Mouse (Mus musculus): Measurements from ENCODE around the gene Plod2.

GRCm38 (mm10) chr9:92572376-92573108 is 30.5 kb downstream of the Plod2 start:
- TF ChIP-seq EP300 (IDR thresholded peaks at IDR 0.05) (no peak), CTCF (IDR thresholded peaks at IDR 0.05) (no peak)

Data from lung, postnatal 0 days (tissue).